Mouse (Mus musculus) limb, embryonic 10.5 days (tissue): Measurements from ENCODE around the gene Ptpn1. TPM values are rescaled to one million over a fixed set of nuclear protein-coding genes. Genes with fewer than 3 reads are reported as not detected.

ENCODE experiments used
- DNase-seq: peaks from one replicate; pipeline ENCODE4 v3.0.0-alpha.2; 2017; ENCODE audit warnings: low spot score
- H3K27ac ChIP-seq: fragments of 300-500 bp; sonication (generic); 2 replicates; pipeline ENCODE4 v1.5.1; 2016; ENCODE audit warnings: mild to moderate bottlenecking
- H3K27me3 ChIP-seq: fragments of 300-500 bp; sonication (generic); 2 replicates; pipeline ENCODE4 v1.6.1; 2016; ENCODE audit warnings: low read depth, mild to moderate bottlenecking; ENCODE audit not compliant: poor library complexity, severe bottlenecking
- H3K36me3 ChIP-seq: fragments of 300-500 bp; sonication (generic); 2 replicates; pipeline ENCODE4 v1.6.1; 2016; ENCODE audit warnings: mild to moderate bottlenecking, moderate library complexity
- H3K4me1 ChIP-seq: fragments of 300-500 bp; sonication (generic); 2 replicates; pipeline ENCODE4 v1.6.1; 2016
- H3K4me3 ChIP-seq: fragments of 300-500 bp; sonication (generic); 2 replicates; pipeline ENCODE4 v1.5.1; 2016; ENCODE audit warnings: mild to moderate bottlenecking, moderate library complexity
- H3K9me3 ChIP-seq: fragments of 300-500 bp; sonication (generic); replicated peaks from 2 replicates; pipeline ENCODE4 v1.6.1; 2016; ENCODE audit warnings: mild to moderate bottlenecking
- WGBS: fragments of 180-500 bp; shearing (Covaris S2); methylation state at CpG from one replicate; pipeline ENCODE4 v1.1.7; 2016; 5-methylcytosine and 5-hydroxymethylcytosine counted together
- polyA plus RNA-seq: library from polyadenylated mRNA; unstranded; fragments of >200 nt; fragmentation: Nextera tagmentation; extraction: Ambion mirVana; gene quantifications from 2 replicates; pipeline ENCODE4 v1.2.1, GENCODE M21; 2016

Gene Ptpn1
- polyA plus RNA-seq, 1 experiment from 2014 or later, result 56.4 TPM

DNA sequence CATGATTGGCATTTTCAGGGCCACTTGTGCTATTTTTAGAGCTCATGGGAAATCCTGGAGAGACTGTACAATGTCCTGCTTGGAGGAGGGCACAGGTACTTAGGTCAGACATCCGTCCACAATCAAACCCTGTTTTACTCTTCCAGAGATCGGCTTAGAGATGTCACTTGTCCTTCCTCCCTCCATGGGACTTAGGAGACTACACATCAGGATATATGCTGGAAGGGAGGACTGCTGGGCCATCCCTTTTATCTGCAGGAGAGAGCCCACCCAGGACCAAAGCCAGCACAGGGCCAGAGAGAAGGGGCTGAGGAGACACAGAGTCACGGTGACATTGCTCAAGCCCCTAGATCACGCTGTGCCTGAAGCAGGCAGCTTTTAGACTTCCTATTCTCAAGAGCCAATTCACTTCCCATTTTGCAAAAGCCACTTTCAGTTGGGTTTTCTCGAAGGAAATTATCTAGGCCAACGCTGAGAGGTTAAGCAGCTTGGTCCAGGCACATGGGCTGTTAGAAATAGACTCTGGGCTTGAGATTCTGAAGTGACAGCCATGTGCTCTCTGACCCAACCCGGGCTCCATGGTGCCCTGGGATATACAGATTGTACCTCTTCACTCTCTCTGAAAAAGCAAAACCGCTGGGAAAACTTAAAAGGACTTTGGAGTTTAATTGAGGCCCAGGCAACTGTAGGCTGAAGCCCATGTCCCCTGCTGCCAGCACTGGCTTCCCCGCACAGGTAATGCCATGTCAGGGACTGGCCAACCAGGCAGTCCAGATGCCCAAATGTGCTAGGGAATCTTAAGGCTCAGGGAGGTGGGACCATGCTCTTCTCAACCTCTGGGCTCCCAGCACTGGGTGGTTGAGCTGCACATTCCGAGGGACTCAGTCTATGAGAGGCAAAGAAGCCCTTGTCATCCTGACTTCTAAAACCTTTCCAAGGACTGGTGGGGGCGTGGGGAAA is 5.7 kb upstream of the Ptpn1 start:
- H3K4me3 ChIP-seq, result no peak overlapping the region
- 0 out of 2 replicates have a peak overlapping the region, but pooled peaks have one; percentile 19 for H3K27ac ChIP-seq
- 89% methylated on average over 11 of the region's 11 CpGs for WGBS
- DNase-seq, result no peak
- no peaks in the 10 kb centered on the region for H3K36me3 ChIP-seq
- H3K27me3 ChIP-seq, result no peaks in the 10 kb centered on the region
- no peaks in the 10 kb centered on the region for H3K9me3 ChIP-seq
- peaks cover 19% of the 10 kb centered on the region for H3K4me1 ChIP-seq

DNA sequence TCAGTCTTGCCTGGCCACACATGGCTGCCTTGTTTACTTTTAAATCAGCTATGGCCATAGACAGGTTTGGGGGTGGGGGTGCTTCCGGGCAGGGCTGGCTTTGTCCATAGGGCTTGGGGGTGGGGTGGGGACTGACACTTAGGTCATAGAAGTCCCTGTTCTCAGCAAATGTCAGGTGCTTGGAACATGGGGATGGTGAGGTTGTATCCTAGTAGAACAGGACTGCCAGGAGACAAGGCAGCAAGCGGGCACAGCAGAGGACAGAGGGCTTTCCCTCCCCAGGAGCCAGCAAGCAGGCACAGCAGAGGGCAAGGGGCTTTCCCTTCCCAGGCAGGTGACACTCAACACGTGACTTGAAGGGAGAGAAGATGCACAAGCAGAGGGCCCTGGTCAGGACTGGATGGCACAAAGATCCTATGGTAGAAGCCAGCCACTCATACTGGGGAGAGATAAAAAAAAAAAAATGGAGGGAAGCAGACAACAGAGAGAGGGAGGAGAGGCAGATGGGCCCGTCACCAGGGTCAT is 3.8 kb upstream of the Ptpn1 start:
- peaks cover 31% of the 10 kb centered on the region for H3K4me1 ChIP-seq
- H3K36me3 ChIP-seq, result no peaks in the 10 kb centered on the region
- no peaks in the 10 kb centered on the region for H3K9me3 ChIP-seq
- H3K27me3 ChIP-seq, result no peaks in the 10 kb centered on the region
- DNase-seq, result no peak
- no peak overlapping the region for H3K27ac ChIP-seq
- no peak overlapping the region for H3K4me3 ChIP-seq
- WGBS, result 68% methylated on average over 4 of the region's 4 CpGs

DNA sequence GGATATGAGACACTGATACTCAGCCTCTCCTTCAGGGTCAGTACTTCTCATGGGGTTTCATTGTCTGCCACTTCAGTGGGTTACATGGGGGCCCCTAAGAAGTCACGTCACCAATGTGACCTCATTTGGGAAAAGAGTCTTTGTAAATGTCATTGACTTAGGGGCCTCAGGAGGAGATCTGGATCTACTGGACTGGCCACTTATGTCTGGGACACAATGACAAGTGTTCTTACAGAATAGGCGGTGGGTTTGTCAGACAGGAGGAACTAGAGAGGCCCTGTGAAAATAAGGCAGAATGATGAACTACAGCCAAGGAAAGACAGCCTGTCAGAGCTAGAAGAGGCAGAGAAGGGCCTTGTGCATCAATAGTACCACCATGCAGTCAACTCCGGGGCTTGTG is 2.9 kb upstream of the Ptpn1 start:
- H3K27ac ChIP-seq, result no peak overlapping the region
- H3K4me1 ChIP-seq, result peaks cover 40% of the 10 kb centered on the region
- no peak overlapping the region for H3K4me3 ChIP-seq
- 85% methylated on average over 3 of the region's 3 CpGs for WGBS
- no peak for DNase-seq
- H3K9me3 ChIP-seq, result no peaks in the 10 kb centered on the region
- no peaks in the 10 kb centered on the region for H3K36me3 ChIP-seq
- H3K27me3 ChIP-seq, result no peaks in the 10 kb centered on the region

DNA sequence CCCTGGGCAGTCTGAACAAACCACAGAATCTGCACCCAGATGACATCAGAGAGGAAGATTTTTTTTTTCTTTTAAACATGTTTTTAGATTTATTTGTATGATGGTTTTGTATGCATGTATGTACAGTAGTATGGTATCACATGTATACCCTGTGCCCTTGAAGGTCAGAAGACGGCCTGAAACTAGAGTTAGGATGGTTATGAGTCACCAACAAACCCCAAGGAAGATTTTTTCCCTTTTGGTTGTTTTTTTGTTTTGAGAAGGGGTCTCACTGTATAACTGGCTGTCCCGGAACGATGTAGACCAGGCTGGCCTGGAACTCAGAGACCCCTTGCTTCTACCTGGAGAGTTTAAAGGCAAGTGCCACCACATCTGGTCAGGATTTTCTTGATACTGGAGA is 882 bp upstream of the Ptpn1 start:
- Histone ChIP-seq H3K27ac (peak overlapping the region; percentile 94; the same call in 1 of the 2 replicates), H3K4me1 (peaks cover 27% of the 10 kb centered on the region), H3K4me3 (peak overlapping the region; percentile 79; the same call in 1 of the 2 replicates), H3K9me3 (no peaks in the 10 kb centered on the region), H3K27me3 (no peaks in the 10 kb centered on the region), H3K36me3 (peaks cover 3% of the 10 kb centered on the region; the same call in 1 of the 2 replicates)
- 89% methylated on average over 3 of the region's 3 CpGs for WGBS
- DNase-seq, result no peak

DNA sequence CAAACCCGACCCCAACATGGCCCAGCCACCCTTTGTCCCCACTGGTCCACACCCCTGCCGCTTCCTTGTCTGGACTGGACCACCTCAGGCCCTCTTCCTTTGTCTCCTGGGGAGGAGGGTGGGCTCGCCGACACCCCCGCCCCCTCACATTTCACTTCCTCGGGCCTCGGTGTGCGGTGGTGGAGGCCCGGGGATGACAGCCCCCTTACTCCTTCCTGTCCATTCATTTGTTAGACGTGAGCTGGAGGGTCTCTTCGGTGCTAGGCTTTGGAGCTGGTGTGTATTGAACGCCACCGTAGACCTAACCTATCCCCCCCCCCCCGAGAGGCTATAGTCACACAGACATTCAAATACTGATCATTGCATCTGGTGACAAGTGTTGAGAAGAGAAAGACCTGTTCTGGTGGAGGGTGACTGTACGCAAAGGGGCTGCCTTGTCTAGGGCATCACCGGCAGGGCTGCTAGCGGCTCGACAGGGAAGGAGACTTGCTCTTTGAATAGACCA is 922 bp downstream of the Ptpn1 start:
- Histone ChIP-seq H3K4me3 (peak overlapping the region; percentile 79), H3K9me3 (no peaks in the 10 kb centered on the region), H3K36me3 (peaks cover 3% of the 10 kb centered on the region; the same call in 1 of the 2 replicates), H3K27ac (peak overlapping the region; percentile 94), H3K4me1 (peaks cover 26% of the 10 kb centered on the region), H3K27me3 (no peaks in the 10 kb centered on the region)
- peak; percentile 49 for DNase-seq
- WGBS, result 2% methylated on average over 18 of the region's 18 CpGs

DNA sequence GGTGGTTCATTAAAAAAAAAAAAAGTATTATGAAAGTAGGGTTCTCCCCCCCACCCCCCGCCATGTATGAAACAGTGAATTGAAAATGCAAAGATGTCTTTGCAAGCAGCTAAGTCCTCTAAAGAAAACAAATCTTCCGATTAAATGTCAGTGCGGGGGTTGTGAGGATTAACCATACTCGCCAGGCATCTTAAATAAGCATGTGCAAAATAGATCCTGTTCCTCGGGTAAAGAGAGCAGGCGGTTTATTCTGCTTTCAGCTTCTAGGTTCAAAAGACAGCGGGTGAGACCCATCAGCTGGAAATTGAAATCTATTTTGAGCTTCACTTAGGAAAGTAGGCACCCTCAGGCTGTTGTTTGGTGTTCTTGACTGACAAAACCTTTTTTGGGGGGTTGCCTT is 1.5 kb downstream of the Ptpn1 start:
- peaks cover 26% of the 10 kb centered on the region for H3K4me1 ChIP-seq
- no peak overlapping the region; the same call in 1 of the 2 replicates for H3K27ac ChIP-seq
- no peaks in the 10 kb centered on the region for H3K27me3 ChIP-seq
- peak overlapping the region; percentile 79 for H3K4me3 ChIP-seq
- peaks cover 3% of the 10 kb centered on the region; the same call in 1 of the 2 replicates for H3K36me3 ChIP-seq
- DNase-seq, result no peak
- H3K9me3 ChIP-seq, result no peaks in the 10 kb centered on the region
- WGBS, result 69% methylated on average over 7 of the region's 7 CpGs

DNA sequence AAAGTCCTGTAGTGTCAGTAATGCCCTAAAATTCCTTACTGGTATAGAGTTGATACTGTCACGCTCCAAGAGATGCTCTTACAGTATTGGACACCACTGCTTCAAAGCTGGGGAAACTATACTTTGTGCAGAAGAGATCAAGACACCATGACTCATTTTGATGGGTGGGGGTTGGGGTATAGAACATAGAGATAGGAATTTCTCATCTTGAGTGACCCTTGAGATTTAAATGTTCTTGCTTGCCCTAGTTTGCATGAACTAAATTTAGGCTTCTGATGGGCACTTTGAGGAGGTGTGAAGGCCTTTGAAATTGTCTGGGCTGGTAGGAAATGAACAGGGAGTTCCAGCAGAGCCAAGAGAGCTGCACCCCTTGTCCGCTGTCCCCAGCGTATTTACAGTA is 4.1 kb downstream of the Ptpn1 start:
- H3K36me3 ChIP-seq, result peaks cover 3% of the 10 kb centered on the region; the same call in 1 of the 2 replicates
- no peaks in the 10 kb centered on the region for H3K9me3 ChIP-seq
- no peak overlapping the region for H3K4me3 ChIP-seq
- H3K27me3 ChIP-seq, result no peaks in the 10 kb centered on the region
- peaks cover 49% of the 10 kb centered on the region for H3K4me1 ChIP-seq
- no peak for DNase-seq
- H3K27ac ChIP-seq, result no peak overlapping the region
- 81% methylated on average over 3 of the region's 3 CpGs for WGBS

DNA sequence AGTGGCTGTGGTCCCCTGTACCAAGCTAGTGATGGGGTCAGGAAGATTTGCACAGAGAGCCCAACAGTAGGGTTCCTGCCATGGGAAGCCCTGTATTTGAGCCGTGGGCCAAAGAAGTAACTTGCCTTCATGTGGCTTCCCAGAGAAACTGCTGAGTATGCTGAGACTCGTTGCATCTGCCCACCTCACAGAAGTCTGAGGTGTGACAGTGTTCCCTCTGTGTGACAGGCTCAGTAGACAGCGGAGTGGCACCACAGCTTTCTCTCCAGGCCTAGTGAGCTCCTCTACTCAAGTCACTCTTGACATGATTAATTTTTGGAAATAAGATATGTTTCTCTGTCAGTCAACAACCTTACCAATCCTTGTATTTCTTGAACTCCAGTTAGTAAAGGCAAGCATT is 6.9 kb downstream of the Ptpn1 start:
- no peak overlapping the region for H3K27ac ChIP-seq
- WGBS, result 79% methylated on average over 3 of the region's 3 CpGs
- no peak overlapping the region for H3K4me3 ChIP-seq
- no peaks in the 10 kb centered on the region for H3K27me3 ChIP-seq
- peaks cover 3% of the 10 kb centered on the region; the same call in 1 of the 2 replicates for H3K36me3 ChIP-seq
- no peaks in the 10 kb centered on the region for H3K9me3 ChIP-seq
- no peak for DNase-seq
- H3K4me1 ChIP-seq, result peaks cover 56% of the 10 kb centered on the region

DNA sequence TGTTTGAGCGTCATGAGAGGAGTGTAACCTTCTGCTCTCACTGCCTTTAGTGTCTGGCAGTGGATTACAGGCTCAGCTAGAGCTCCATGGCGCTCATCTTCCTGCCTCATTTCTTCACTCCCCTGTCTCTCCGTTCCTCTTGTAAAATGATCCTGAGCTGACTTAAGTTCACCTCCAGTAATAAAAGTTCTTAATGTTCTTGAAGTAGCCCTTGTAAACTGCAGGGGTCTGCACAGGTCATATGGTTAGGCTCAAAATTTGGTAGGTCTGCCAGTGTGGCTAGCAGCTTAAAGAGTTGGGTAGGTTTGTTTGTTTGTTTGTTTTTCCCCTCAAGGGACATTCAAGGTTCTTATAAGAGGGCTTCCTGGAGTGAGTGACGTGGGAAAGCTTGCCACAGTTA is 7.3 kb downstream of the Ptpn1 start:
- H3K36me3 ChIP-seq, result peaks cover 5% of the 10 kb centered on the region; the same call in 1 of the 2 replicates
- H3K9me3 ChIP-seq, result no peaks in the 10 kb centered on the region
- no peaks in the 10 kb centered on the region for H3K27me3 ChIP-seq
- H3K4me1 ChIP-seq, result peaks cover 54% of the 10 kb centered on the region
- H3K4me3 ChIP-seq, result no peak overlapping the region
- 33% methylated on average over 4 of the region's 4 CpGs for WGBS
- DNase-seq, result no peak
- H3K27ac ChIP-seq, result no peak overlapping the region

DNA sequence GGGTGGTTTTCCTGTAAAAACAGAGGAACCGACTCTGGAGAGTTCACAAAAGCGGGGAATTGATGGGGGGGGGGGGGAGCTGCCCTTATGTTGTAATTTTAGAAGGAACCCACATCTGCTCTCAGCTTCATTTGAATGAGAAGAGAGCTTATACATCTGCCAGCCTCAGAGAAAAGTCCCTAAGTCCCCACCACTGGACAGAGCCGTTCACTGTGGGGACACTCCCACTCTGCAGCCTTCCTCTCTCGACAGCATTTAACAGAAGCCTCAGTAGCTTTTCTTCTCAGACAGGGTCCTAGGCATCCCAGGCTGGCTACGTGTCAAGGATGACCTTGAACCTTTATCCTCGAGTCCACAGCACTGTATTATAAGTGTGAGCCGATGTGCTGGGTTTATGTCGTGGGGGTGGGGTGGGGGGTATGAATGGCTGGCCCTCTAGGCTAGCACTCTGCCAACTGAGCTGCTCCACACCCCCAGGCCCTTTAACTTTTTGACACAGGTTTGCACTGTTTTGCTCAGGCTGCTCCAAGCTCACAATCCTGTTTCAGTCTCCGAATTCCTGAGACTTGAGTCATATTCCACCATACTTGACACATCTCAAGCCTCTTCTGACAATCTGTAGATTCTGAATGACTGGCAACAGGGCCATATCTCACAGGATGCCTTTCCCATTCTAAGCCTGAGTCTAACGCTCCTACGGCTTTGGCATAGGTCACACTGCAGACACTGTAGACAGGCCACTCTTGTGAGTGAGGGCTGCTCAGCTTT is 8.0 kb downstream of the Ptpn1 start:
- H3K4me3 ChIP-seq, result no peak overlapping the region
- H3K27ac ChIP-seq, result no peak overlapping the region
- no peaks in the 10 kb centered on the region for H3K27me3 ChIP-seq
- H3K9me3 ChIP-seq, result no peaks in the 10 kb centered on the region
- no peak for DNase-seq
- H3K36me3 ChIP-seq, result peaks cover 5% of the 10 kb centered on the region; the same call in 1 of the 2 replicates
- WGBS, result 67% methylated on average over 11 of the region's 11 CpGs
- H3K4me1 ChIP-seq, result peaks cover 58% of the 10 kb centered on the region

DNA sequence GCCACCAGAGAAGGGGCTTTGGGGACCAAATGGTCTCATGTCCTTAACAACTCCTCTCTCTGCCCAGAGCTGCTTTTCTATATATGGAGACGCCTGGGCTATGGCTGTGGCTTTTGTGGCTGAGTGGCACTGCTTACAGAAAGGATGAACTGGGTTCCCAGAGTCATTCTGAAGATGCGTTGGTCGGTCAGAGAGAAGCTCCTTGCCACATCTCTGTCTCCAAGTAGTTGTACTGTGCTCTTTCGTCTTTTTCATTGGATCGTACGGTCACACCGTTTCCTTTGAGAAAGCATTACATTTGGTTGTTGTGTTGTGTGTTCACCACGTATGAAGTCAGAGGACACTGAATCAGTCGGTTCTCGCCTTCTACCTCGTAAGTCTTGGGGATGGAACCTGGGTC is 8.8 kb downstream of the Ptpn1 start:
- peaks cover 66% of the 10 kb centered on the region for H3K4me1 ChIP-seq
- H3K27ac ChIP-seq, result no peak overlapping the region
- no peaks in the 10 kb centered on the region for H3K9me3 ChIP-seq
- WGBS, result 88% methylated on average over 11 of the region's 11 CpGs
- no peak overlapping the region for H3K4me3 ChIP-seq
- peaks cover 2% of the 10 kb centered on the region; the same call in 1 of the 2 replicates for H3K36me3 ChIP-seq
- no peak for DNase-seq
- H3K27me3 ChIP-seq, result no peaks in the 10 kb centered on the region

DNA sequence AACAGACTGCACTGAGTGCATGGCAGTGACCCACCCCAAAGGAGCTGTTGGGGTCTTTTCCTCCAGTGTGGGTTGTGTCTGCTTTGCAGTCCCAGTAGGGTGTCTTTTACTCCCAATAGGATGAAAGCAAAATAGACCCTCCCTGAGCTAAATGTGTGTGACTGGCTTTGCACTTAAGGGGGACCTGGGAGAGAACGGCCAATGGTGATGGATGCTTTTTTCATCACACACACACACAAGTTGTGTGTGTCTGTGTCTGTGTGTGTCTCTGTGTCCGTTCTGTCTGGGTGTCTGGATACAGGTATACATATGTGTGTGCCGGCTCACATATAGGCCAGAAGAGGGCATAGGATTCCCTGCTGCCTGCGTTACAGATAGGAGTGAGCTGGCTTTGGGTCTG is 9.5 kb downstream of the Ptpn1 start:
- 0 out of 2 replicates have a peak, but pooled peaks cover 2% of the 10 kb centered on the region for H3K36me3 ChIP-seq
- no peak for DNase-seq
- 68% methylated on average over 4 of the region's 4 CpGs for WGBS
- H3K4me1 ChIP-seq, result peaks cover 69% of the 10 kb centered on the region
- no peak overlapping the region for H3K27ac ChIP-seq
- no peaks in the 10 kb centered on the region for H3K9me3 ChIP-seq
- no peak overlapping the region for H3K4me3 ChIP-seq
- no peaks in the 10 kb centered on the region for H3K27me3 ChIP-seq
